Mouse (Mus musculus) liver, adult 2 months (tissue): ENCODE data around the gene Casp8. TPM values are rescaled to one million over a fixed set of nuclear protein-coding genes. Genes with fewer than 3 reads are reported as not detected.
"Not testable (repeated sequence)": the region's sequence is repeated elsewhere in the genome, so short reads cannot be mapped to it uniquely, and the experiment has no call there.

Source experiments
- DNase-seq: peaks from one replicate; pipeline ENCODE4 v3.0.0-alpha.2; 2011; ENCODE audit warnings: low read depth, low spot score; ENCODE audit errors: extremely low read depth
- H3K27ac ChIP-seq: fragments of 200-500 bp; replicated peaks from 2 replicates; pipeline ENCODE4 v1.5.1; 2012; ENCODE audit warnings: low read depth, mild to moderate bottlenecking, control low read depth, inconsistent platforms, low read length; ENCODE audit not compliant: insufficient read depth
- H3K27me3 ChIP-seq: fragments of 200-500 bp; 2 replicates; pipeline ENCODE4 v1.6.1; 2012; ENCODE audit warnings: mild to moderate bottlenecking, moderate library complexity, low read length, inconsistent platforms; ENCODE audit not compliant: control insufficient read depth, insufficient read depth
- H3K36me3 ChIP-seq: fragments of 200-500 bp; 2 replicates; pipeline ENCODE4 v1.6.1; 2012; ENCODE audit warnings: low read length, inconsistent platforms; ENCODE audit not compliant: control insufficient read depth, insufficient read depth
- H3K4me1 ChIP-seq: fragments of 200-500 bp; 2 replicates; pipeline ENCODE4 v1.6.1; 2011; ENCODE audit warnings: low read length; ENCODE audit not compliant: control insufficient read depth, insufficient read depth
- H3K4me3 ChIP-seq: fragments of 200-500 bp; 2 replicates; pipeline ENCODE4 v1.5.1; 2011; ENCODE audit warnings: low read depth, mild to moderate bottlenecking, control low read depth, low read length, moderate library complexity; ENCODE audit not compliant: insufficient read depth
- H3K79me2 ChIP-seq: fragments of 200-500 bp; 2 replicates; pipeline ENCODE4 v1.6.1; 2012; ENCODE audit warnings: inconsistent platforms, mild to moderate bottlenecking, low read length, moderate library complexity; ENCODE audit not compliant: control insufficient read depth, insufficient read depth
- H3K9ac ChIP-seq: fragments of 200-500 bp; 2 replicates; pipeline ENCODE4 v1.6.1; 2012; ENCODE audit warnings: low read depth, mild to moderate bottlenecking, control low read depth, inconsistent platforms, low read length
- CTCF ChIP-seq: fragments of 200-500 bp; IDR thresholded peaks from 2 replicates; pipeline ENCODE4 v1.5.1; 2011; ENCODE audit warnings: low read depth, low read length, control low read depth
- POLR2A ChIP-seq: fragments of 200-500 bp; IDR thresholded peaks from 2 replicates; pipeline ENCODE4 v1.6.1; 2011; ENCODE audit warnings: low read length, control low read depth; ENCODE audit not compliant: insufficient read depth; ENCODE audit errors: extremely low read depth
- WGBS: fragments of 180-500 bp; shearing (Covaris S2); methylation state at CpG from one replicate; pipeline ENCODE4 v1.1.7; 2018; 5-methylcytosine and 5-hydroxymethylcytosine counted together
- polyA plus RNA-seq: library from polyadenylated mRNA; depleted of rRNA; stranded (reverse); fragments of >200 nt; gene quantifications from 2 replicates; pipeline ENCODE4 v1.2.3, GENCODE M21; 2012
- total RNA-seq: library from RNA; depleted of rRNA; stranded (reverse); fragments of >200 nt; gene quantifications from 2 replicates; pipeline ENCODE4 v1.2.3, GENCODE M21; 2014

Gene Casp8
- total and polyA plus RNA-seq, 2 experiments: 3.9 to 20.1 TPM

DNA sequence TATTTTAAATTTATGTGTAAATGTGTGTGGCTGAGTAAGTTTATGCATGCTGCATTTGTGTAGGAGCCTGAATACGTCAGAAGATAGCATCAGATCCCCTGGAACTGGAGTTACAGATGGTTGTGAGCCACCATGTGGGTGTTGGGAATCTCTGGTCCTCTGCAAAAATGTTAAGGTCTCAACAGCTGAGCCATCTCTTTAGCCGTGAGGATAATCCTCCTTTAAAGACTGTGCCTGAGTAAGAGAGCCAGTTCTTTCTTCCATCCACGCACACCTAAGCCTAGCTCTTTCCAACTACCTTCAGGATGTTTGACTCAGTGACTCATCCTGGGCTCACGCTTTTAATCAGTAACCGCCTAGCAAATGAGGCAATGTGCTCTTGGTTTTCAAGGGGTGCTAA is 35.6 kb downstream of the Casp8 start:
- Histone ChIP-seq H3K79me2 (no peaks in the 10 kb centered on the region; the same call in 1 of the 2 replicates), H3K27me3 (no peaks in the 10 kb centered on the region), H3K4me1 (no peaks in the 10 kb centered on the region), H3K27ac (no peak overlapping the region), H3K4me3 (no peak overlapping the region), H3K9ac (no peak overlapping the region), H3K36me3 (peaks cover 51% of the 10 kb centered on the region)
- no peak for DNase-seq
- no peak for TF ChIP-seq CTCF
- TF ChIP-seq POLR2A: no peak
- 97% methylated on average over 5 of the region's 5 CpGs for WGBS

DNA sequence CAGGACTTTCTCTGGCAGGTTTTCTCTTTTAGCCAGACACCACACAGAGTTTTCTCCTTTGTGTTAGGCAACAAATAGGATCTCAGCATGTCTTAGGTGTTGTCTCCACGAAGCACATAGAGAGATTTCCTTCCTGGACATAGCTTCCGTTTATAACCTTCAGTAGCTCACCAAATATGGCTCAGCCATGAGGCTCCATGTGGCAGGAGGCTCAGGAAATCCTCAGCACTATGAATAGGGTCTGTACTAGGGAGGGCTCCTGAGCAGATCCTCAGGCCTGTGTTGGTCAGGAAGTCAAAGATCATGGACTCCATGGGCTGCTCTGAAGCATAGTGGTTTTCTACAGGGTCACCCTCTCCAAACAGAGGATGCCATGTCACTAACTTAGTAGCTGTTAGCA is 37.0 kb downstream of the Casp8 start:
- no peaks in the 10 kb centered on the region for H3K4me1 ChIP-seq
- no peak overlapping the region for H3K9ac ChIP-seq
- no peaks in the 10 kb centered on the region for H3K27me3 ChIP-seq
- 84% methylated on average over 2 of the region's 2 CpGs for WGBS
- no peak overlapping the region for H3K27ac ChIP-seq
- peaks cover 44% of the 10 kb centered on the region for H3K36me3 ChIP-seq
- TF ChIP-seq POLR2A (no peak), CTCF (no peak)
- H3K4me3 ChIP-seq: no peak overlapping the region
- no peak for DNase-seq
- no peaks in the 10 kb centered on the region; the same call in 1 of the 2 replicates for H3K79me2 ChIP-seq

DNA sequence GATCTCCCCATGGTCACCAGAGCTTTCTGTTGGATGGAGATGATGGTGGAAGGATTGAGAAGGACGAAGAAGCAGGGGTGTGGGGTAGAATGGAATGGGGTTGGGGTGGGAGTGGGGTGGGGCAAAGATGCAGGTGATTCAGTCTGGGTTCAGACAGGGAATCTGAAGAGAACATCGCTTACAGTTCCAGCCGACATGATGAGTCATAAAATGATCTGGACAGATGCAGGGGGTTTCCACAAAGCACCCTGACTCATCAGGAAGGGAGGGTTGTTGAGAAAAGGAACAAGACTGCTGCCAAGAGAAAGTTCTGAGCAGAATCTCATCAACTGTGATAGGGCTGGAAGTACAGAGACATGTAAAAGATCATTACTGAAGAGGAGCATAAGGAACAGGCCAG is 61.6 kb downstream of the Casp8 start:
- not testable (repeated sequence) for H3K79me2 ChIP-seq, H3K36me3 ChIP-seq, H3K27me3 ChIP-seq, H3K9ac ChIP-seq, H3K27ac ChIP-seq, H3K4me1 ChIP-seq, DNase-seq, H3K4me3 ChIP-seq
- 80% methylated on average over 3 of the region's 3 CpGs for WGBS

DNA sequence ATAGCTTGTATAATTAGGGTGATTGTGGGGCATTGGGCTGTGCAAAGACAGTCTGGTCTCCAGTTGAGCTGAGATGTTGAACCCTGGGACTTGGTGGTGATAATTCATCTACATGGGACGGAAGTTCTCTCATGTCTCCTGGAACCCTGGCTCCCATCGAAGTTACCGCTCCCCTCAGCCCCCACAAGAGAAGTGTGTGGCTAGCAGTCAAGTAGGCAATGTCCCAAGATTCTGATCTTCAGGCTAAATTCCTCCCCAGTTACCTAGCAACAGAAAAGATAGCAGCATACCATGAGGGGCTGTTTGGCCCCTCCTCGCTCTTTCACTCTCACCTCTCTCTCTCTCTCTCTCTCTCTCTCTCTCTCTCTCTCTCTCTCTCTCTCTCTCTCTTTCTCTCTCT is 64.0 kb downstream of the Casp8 start:
- not testable (repeated sequence) for H3K36me3 ChIP-seq, H3K79me2 ChIP-seq, H3K4me1 ChIP-seq, H3K9ac ChIP-seq, H3K27me3 ChIP-seq, DNase-seq, H3K4me3 ChIP-seq, H3K27ac ChIP-seq
- WGBS: 75% methylated on average over 4 of the region's 4 CpGs

DNA sequence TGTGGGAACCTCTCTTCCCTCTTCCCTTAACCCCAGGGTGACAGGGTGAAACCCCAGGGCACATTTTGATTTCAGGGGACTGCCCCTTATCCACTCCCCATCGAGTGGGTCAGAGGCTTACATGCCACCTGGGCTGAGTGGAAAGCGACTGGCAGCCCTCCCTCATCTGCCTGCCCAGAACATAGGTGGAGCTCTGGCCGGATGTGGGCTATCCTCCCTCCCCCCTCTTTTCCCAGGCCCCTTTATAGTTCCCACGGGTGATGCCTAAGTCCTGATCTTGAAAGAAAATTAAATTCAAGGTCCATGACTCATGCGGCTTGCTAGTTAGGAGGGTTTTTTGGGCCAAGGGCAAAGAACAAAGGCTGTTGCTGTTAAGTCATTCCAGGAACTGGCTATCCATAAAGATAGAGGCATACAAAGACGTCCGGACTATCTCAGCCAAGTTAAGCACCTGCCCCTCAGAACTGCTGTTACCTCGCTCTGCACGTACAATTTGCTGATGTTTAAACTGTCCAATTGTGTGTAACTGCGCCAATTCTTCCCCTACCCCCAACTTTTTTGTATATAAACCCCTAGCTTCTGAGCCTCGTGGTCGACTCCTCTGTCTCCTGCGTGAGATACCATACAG is 64.7 kb downstream of the Casp8 start:
- not testable (repeated sequence) for DNase-seq, H3K79me2 ChIP-seq, H3K27ac ChIP-seq, H3K9ac ChIP-seq, H3K4me1 ChIP-seq, H3K36me3 ChIP-seq, H3K4me3 ChIP-seq, H3K27me3 ChIP-seq
- 72% methylated on average over 13 of the region's 13 CpGs for WGBS

DNA sequence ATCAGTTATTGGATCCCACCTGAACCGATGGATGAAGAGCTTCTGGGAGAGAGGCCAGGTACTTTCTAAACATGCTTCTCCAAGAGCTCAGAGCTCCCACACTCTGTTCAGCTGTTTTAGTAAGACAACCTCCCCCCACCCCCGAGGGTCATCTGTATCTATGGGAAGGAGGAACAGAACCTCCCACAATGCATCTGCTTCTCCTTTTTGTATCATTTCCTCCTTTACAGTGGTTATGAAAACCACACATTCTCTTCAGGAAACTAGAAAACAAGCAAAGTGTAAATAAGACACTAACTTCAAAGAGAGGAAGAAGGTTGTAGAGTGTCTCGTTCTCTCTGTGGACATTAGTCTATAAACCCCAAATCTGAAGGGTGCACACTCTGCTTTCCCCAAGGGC is 65.4 kb downstream of the Casp8 start:
- H3K4me3 ChIP-seq, H3K36me3 ChIP-seq, H3K27ac ChIP-seq, H3K9ac ChIP-seq, H3K4me1 ChIP-seq, H3K79me2 ChIP-seq, DNase-seq, H3K27me3 ChIP-seq: not testable (repeated sequence)
- 74% methylated on average over 3 of the region's 3 CpGs for WGBS

DNA sequence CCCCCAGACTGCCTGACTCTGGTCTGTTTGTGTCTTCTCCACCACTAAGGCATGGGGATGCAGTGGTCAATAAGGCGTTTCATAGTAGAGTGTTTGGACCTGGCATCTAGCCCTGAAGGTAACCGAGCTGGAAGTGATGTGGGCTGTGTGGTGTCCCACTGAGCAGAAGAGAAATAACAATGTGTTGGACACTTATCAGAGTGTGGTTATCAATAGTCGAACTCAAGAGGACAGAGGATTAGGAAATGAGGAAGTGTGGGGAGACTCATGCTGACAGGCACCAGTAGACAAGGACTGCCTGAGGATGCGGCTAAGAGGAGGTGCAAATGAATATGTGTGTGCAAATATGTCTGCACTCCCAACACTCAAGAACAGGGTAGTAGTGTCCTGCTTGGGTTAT is 81.3 kb downstream of the Casp8 start:
- WGBS: 82% methylated on average over 4 of the region's 4 CpGs
- not testable (repeated sequence) for H3K27me3 ChIP-seq, H3K4me3 ChIP-seq, H3K4me1 ChIP-seq, H3K9ac ChIP-seq, DNase-seq, H3K79me2 ChIP-seq, H3K27ac ChIP-seq, H3K36me3 ChIP-seq

DNA sequence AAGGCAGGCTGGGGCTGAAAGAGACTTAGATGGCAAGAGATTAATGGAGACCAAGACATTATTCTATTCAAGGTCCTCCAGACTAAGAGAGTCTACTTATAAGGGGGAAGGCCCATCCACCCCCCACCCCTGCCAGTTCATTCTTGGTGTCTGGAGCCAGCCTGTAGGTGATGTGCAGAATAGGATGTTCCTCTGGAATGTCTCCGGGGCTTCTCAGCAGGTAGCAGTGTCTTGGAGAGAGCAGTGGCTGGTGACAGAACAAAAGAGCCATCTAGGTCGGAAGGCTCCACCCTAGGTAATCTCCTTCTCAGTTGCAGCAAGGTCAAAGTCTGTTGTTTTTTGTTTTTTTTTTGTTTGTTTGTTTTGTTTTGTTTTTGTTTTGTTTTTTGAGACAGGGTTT is 84.1 kb downstream of the Casp8 start:
- H3K79me2 ChIP-seq, H3K9ac ChIP-seq, H3K4me3 ChIP-seq, H3K4me1 ChIP-seq, DNase-seq, H3K36me3 ChIP-seq, H3K27ac ChIP-seq, H3K27me3 ChIP-seq: not testable (repeated sequence)
- 93% methylated on average over 2 of the region's 2 CpGs for WGBS

DNA sequence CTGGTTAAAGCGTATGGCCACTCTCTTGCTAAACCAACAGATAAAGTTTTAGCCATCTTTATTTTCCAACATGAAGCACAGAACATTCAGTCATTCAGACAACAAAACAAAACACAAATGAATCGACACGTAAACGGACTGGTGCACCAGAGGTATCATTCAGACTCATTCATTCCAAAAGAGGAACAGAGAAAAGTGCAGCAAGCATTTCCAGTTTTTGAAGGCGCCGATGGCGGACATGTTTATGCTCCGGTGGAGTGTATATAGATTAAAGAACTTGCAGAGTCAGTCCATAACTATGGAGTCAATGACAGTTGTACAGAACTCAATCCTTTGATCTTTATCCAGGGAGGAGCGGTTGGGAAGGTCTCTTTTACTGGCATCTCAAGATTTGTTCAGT is 88.1 kb downstream of the Casp8 start:
- DNase-seq, H3K4me3 ChIP-seq, H3K27me3 ChIP-seq, H3K79me2 ChIP-seq, H3K9ac ChIP-seq, H3K4me1 ChIP-seq, H3K27ac ChIP-seq, H3K36me3 ChIP-seq: not testable (repeated sequence)
- 92% methylated on average over 9 of the region's 9 CpGs for WGBS
